Mouse (Mus musculus): ENCODE measurements at regions not wholly inside any gene's neighbourhood (a gene's known extent, or its start where the extent isn't known, plus 50 kb on each side); places are given as distances from the start of the nearest gene placed in this dataset.

DNA sequence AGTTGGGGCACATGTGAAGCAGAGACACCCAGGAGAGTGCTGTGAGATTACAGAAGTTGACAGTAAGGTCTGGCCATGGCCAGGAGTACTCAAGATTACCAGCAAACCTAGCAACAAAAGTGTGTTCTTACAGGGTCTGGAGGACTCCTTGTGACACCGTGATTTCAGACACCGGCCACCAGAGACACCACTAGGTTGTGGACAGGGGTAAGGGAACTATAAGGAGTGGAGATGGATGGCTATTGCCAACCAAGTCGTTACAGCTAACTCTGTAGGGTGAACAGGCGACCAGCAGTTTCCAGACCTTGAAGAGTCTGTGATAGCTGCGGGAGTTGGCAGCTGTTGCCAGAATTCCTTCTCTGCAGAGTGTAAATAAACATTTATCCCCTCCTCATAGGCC lies 54.4 kb upstream of the Cnih3 start:
- TF ChIP-seq CTCF (IDR thresholded peaks at IDR 0.05; ENCODE audit: low read depth) (no peak), EP300 (optimal IDR thresholded peaks at IDR 0.05) (no peak)
